10 mouse cellular contexts compared by ENCODE assay signal in genomic region chr6:145850789-145851188, GRCm38 (mm10). TPM values are rescaled to one million over a fixed set of nuclear protein-coding genes. Genes with fewer than 3 reads are reported as not detected.
A peak's percentile ranks its signal among the peaks of the same experiment; 100 is the strongest.
DNase-seq lines count a peak whose midpoint lies in the region; ATAC-seq and TF ChIP-seq lines count a peak whose summit lies in the region.
"Had no signal": no experiment of that assay in that cellular context is flagged by ENCODE, and none has a peak within 500 bp of the region (broad histone marks: within the 10 kb centered on the region; RNA-seq: fewer than 3 reads in every experiment).

No protein-coding gene starts in this region.

- H3K36me3 ChIP-seq in ES-Bruce4 (ENCODE audit: control insufficient read depth, insufficient read depth, low read length, poor library complexity, severe bottlenecking), result no peaks in the 10 kb centered on the region
- peaks cover 3% of the 10 kb centered on the region; the same call in 1 of the 2 replicates for H3K36me3 ChIP-seq in heart, adult 2 months (ENCODE audit: control insufficient read depth, insufficient read depth, low read length)
- H3K36me3 ChIP-seq in liver, postnatal 0 days (replicated peaks; ENCODE audit: insufficient read depth, low read length), result no peaks in the 10 kb centered on the region
- H3K36me3 ChIP-seq: kidney, embryonic 15.5 days had no signal

- TF ChIP-seq EP300 in ES-Bruce4 (IDR thresholded peaks at IDR 0.05; ENCODE audit: insufficient read depth, low read depth, low read length), result peak; percentile 40; the same call in 1 of the 2 replicates
- TF ChIP-seq EP300 in heart, adult 2 months (IDR thresholded peaks at IDR 0.05; ENCODE audit: insufficient read depth, low read depth, low read length), result peak; percentile 55; the same call in 1 of the 2 replicates
- TF ChIP-seq EP300 in liver, postnatal 0 days (IDR thresholded peaks at IDR 0.05; ENCODE audit: low read depth), result no peak

- no peak overlapping the region for H3K4me3 ChIP-seq in ES-Bruce4 (ENCODE audit: low read depth, low read length)
- no peak overlapping the region for H3K4me3 ChIP-seq in heart, adult 2 months
- no peak overlapping the region for H3K4me3 ChIP-seq in liver, postnatal 0 days (ENCODE audit: low read depth, low read length)
- H3K4me3 ChIP-seq: kidney, embryonic 15.5 days had no signal

- H3K4me2 ChIP-seq in liver, postnatal 0 days (ENCODE audit: low read depth, low read length), result no peak overlapping the region
- H3K4me2 ChIP-seq: kidney, embryonic 15.5 days; midbrain, embryonic 11.5 days had no signal

- H3K4me1 ChIP-seq in ES-Bruce4 (ENCODE audit: control insufficient read depth, insufficient read depth, low read length), result peaks cover 3% of the 10 kb centered on the region
- peaks cover 1% of the 10 kb centered on the region for H3K4me1 ChIP-seq in heart, adult 2 months (ENCODE audit: control insufficient read depth, insufficient read depth, low read length)
- H3K4me1 ChIP-seq in liver, postnatal 0 days (ENCODE audit: insufficient read depth), result peaks cover 4% of the 10 kb centered on the region; the same call in 1 of the 2 replicates

- no peak overlapping the region for H3K9ac ChIP-seq in ES-Bruce4 (ENCODE audit: low read depth, poor library complexity, severe bottlenecking)
- no peak overlapping the region for H3K9ac ChIP-seq in heart, adult 2 months (ENCODE audit: low read depth, low read length)
- no peak overlapping the region for H3K9ac ChIP-seq in liver, postnatal 0 days (replicated peaks)
- H3K9ac ChIP-seq: kidney, embryonic 15.5 days had no signal

- no peak for ATAC-seq in erythroid progenitor cell, adult 5-6 weeks (replicated peaks; ENCODE audit: low FRiP score, poor library complexity, severe bottlenecking)
- no peak for ATAC-seq in liver, postnatal 0 days

- no peaks in the 10 kb centered on the region for H3K9me3 ChIP-seq in ES-Bruce4 (replicated peaks; ENCODE audit: control insufficient read depth, insufficient read depth, low read length, poor library complexity, severe bottlenecking)
- H3K9me3 ChIP-seq in liver, postnatal 0 days (ENCODE audit: low read length), result no peaks in the 10 kb centered on the region
- H3K9me3 ChIP-seq: kidney, embryonic 15.5 days had no signal

- no peaks in the 10 kb centered on the region for H3K79me2 ChIP-seq in heart, adult 2 months (replicated peaks; ENCODE audit: control insufficient read depth, insufficient read depth, low read length)

- no peaks in the 10 kb centered on the region for H3K27me3 ChIP-seq in ES-Bruce4 (ENCODE audit: control insufficient read depth, insufficient read depth, low read length, poor library complexity, severe bottlenecking)
- H3K27me3 ChIP-seq in heart, adult 2 months (ENCODE audit: control insufficient read depth, insufficient read depth, low read length), result no peaks in the 10 kb centered on the region
- H3K27me3 ChIP-seq in liver, postnatal 0 days (ENCODE audit: insufficient read depth, low read length), result no peaks in the 10 kb centered on the region
- H3K27me3 ChIP-seq: kidney, embryonic 15.5 days had no signal

- intact Hi-C loops in heart, adult 2 months (cut with DNase I), result no loop called here

- no peak for TF ChIP-seq CTCF in ES-Bruce4 (IDR thresholded peaks at IDR 0.05; ENCODE audit: low read depth, low read length)
- TF ChIP-seq CTCF in heart, adult 2 months (IDR thresholded peaks at IDR 0.05), result no peak
- no peak for TF ChIP-seq CTCF in liver, postnatal 0 days (IDR thresholded peaks at IDR 0.05; ENCODE audit: low read depth)

- no peak for TF ChIP-seq POLR2A in ES-Bruce4 (IDR thresholded peaks at IDR 0.05; ENCODE audit: insufficient read depth, low read length)
- TF ChIP-seq POLR2A in heart, adult 2 months (IDR thresholded peaks at IDR 0.05; ENCODE audit: insufficient read depth, low read depth, low read length), result no peak

- whole genome bisulfite sequencing in heart, adult 2 months, result 29% methylated on average over 2 of the region's 2 CpGs
- 44% methylated on average over 2 of the region's 2 CpGs for WGBS in liver, postnatal 0 days (ENCODE audit: insufficient replicate concordance)

- no peak overlapping the region for H3K27ac ChIP-seq in ES-Bruce4 (ENCODE audit: insufficient read depth, low read length)
- no peak overlapping the region; the same call in 1 of the 2 replicates for H3K27ac ChIP-seq in heart, adult 2 months
- H3K27ac ChIP-seq in liver, postnatal 0 days (ENCODE audit: low read depth), result no peak overlapping the region
- H3K27ac ChIP-seq: kidney, embryonic 15.5 days had no signal

- peak; percentile 11 for DNase-seq in R1 (ENCODE audit: low read depth, low spot score)
- peak; percentile 65 to 81 for DNase-seq in heart, adult 2 months
- peak; percentile 32 for DNase-seq in lung, postnatal 14 days
- DNase-seq in liver, postnatal 0 days, result no peak
- DNase-seq in urinary bladder, postnatal 25 days (ENCODE audit: low spot score), result no peak
- DNase-seq: right cerebral cortex, adult 18-20 months had no signal

RNA-seq across cellular contexts. Expression of gene Bhlhe41, which starts 14.6 kb away (rescaled TPM):
- polyA plus RNA-seq in ES-Bruce4 (2011; ENCODE audit: insufficient read depth, insufficient read length, low read depth, missing spikeins), result 5.3 TPM in 2 replicates
- total RNA-seq in heart, adult 2 months (2021), result 10 to 100 TPM; 10.4 to 32.3 TPM
- polyA plus RNA-seq in heart, adult 2 months (2012; rRNA removed), result 4.7 and 4.9 TPM in 2 replicates
- total RNA-seq in erythroid progenitor cell, adult 5-6 weeks (2015; ENCODE audit: low replicate concordance), result 0.42 and 1.1 TPM in 2 replicates
- total RNA-seq in erythroid progenitor cell, adult 5-6 weeks (2017; ENCODE audit: low replicate concordance), result not detected in 2 replicates
- polyA plus RNA-seq in liver, postnatal 0 days (2015; fragmentation: Nextera tagmentation; extraction: Ambion mirVana), result 0.22 and 0.24 TPM in 2 replicates

Comparison
In these comparisons a context has a peak if more than half of its experiments do, and no peak if none do; other contexts are left out.
1. DNase-seq: peak in R1 (single experiment), heart, adult 2 months (2 of 2) and lung, postnatal 14 days (single experiment); none in liver, postnatal 0 days (single experiment) and urinary bladder, postnatal 25 days (single experiment).